Mouse (Mus musculus) stomach, postnatal 0 days (tissue): Measurements from ENCODE around the gene Idh2.

ENCODE experiments used
- CTCF ChIP-seq: IDR thresholded peaks from 2 replicates; pipeline ENCODE4 v1.5.1; 2016; ENCODE audit warnings: antibody characterized with exemption, low read depth, mild to moderate bottlenecking, moderate library complexity
- EP300 ChIP-seq: optimal IDR thresholded peaks from 2 replicates; pipeline ENCODE3; 2016; ENCODE audit warnings: antibody characterized with exemption

GRCm38 (mm10) chr7:80105637-80106390 is 9.4 kb downstream of the Idh2 start:
- TF ChIP-seq CTCF: no peak
- TF ChIP-seq EP300: no peak
